Mouse (Mus musculus): ENCODE results near the gene Rtn2.

DNA sequence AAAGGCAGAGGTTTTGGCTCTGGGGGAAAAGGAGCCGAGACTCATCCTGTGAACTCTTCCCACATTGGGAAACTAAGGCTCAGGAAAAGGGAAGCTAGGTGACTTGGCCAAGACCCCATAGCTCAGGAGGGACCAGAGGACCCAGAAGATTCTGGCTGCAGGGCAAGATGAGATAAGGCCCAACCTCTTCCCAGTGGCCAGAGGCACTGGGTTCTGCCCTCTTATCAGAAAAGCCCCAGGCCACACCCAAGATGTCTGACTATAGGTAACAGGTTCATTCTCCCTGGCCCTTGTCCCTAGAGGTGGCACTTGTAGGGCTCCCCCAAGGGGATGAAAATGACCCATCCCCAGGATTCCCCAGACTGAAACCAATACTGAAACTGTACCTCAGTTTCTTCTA lies 35.6 kb upstream of the Rtn2 start:
- TF ChIP-seq CTCF (IDR thresholded peaks at IDR 0.05; ENCODE audit: extremely low read depth, insufficient read depth, insufficient read length, insufficient replicate concordance) (no peak), POLR2A (IDR thresholded peaks at IDR 0.05; ENCODE audit: low read depth, low read length) (no peak)
